Mouse (Mus musculus) midbrain, embryonic 14.5 days (tissue): ENCODE measurements around the gene Meox1. TPM values are rescaled to one million over a fixed set of nuclear protein-coding genes. Genes with fewer than 3 reads are reported as not detected.

Experiments
- ATAC-seq: fragments of 200-750 bp; cut with Nextera tagmentation; 2 replicates; pipeline ENCODE4 v1.8.0; 2017; ENCODE audit warnings: moderate number of reproducible peaks, moderate library complexity; ENCODE audit not compliant: low FRiP score, low TSS enrichment
- DNase-seq: peaks from one replicate; pipeline ENCODE4 v3.0.0-alpha.2; 2015
- H3K27ac ChIP-seq: fragments of 300-500 bp; sonication (generic); replicated peaks from 2 replicates; pipeline ENCODE4 v1.5.1; 2014; ENCODE audit warnings: mild to moderate bottlenecking, low read depth, low read length, moderate library complexity
- H3K27me3 ChIP-seq: fragments of 300-500 bp; sonication (generic); 2 replicates; pipeline ENCODE4 v1.6.1; 2014; ENCODE audit warnings: low read length, control low read depth, mixed read lengths; ENCODE audit not compliant: control insufficient read depth, insufficient read depth
- H3K36me3 ChIP-seq: fragments of 300-500 bp; sonication (generic); 2 replicates; pipeline ENCODE4 v1.6.1; 2014; ENCODE audit warnings: low read length, control low read depth; ENCODE audit not compliant: control insufficient read depth, insufficient read depth
- H3K4me1 ChIP-seq: fragments of 300-500 bp; sonication (generic); 2 replicates; pipeline ENCODE4 v1.6.1; 2014; ENCODE audit warnings: mild to moderate bottlenecking, antibody characterized with exemption, low read length, control low read depth; ENCODE audit not compliant: control insufficient read depth, insufficient read depth
- H3K4me2 ChIP-seq: fragments of 300-500 bp; sonication (generic); 2 replicates; pipeline ENCODE4 v1.6.1; 2014; ENCODE audit warnings: mild to moderate bottlenecking, low read length, moderate library complexity
- H3K4me3 ChIP-seq: fragments of 300-500 bp; sonication (generic); replicated peaks from 2 replicates; pipeline ENCODE4 v1.5.1; 2014; ENCODE audit warnings: low read depth, low read length
- H3K9ac ChIP-seq: fragments of 300-500 bp; sonication (generic); replicated peaks from 2 replicates; pipeline ENCODE4 v1.6.1; 2014; ENCODE audit warnings: mild to moderate bottlenecking, low read length, moderate library complexity
- H3K9me3 ChIP-seq: fragments of 300-500 bp; sonication (generic); 2 replicates; pipeline ENCODE4 v1.6.1; 2016; ENCODE audit warnings: low read length, control low read depth, mixed read lengths; ENCODE audit not compliant: control insufficient read depth
- WGBS: fragments of 180-500 bp; shearing (Covaris S2); extraction: QIAGEN DNeasy Blood & Tissue Kit; methylation state at CpG from one replicate; pipeline ENCODE4 v1.1.7; 2014; 5-methylcytosine and 5-hydroxymethylcytosine counted together
- polyA plus RNA-seq: library from polyadenylated mRNA; unstranded; fragments of >200 nt; fragmentation: Nextera tagmentation; extraction: Ambion mirVana; gene quantifications from 2 replicates; pipeline ENCODE4 v1.2.1, GENCODE M21; 2014

Meox1 gene
- polyA plus RNA-seq, 1 experiment from 2014 or later = 0.25 TPM

DNA sequence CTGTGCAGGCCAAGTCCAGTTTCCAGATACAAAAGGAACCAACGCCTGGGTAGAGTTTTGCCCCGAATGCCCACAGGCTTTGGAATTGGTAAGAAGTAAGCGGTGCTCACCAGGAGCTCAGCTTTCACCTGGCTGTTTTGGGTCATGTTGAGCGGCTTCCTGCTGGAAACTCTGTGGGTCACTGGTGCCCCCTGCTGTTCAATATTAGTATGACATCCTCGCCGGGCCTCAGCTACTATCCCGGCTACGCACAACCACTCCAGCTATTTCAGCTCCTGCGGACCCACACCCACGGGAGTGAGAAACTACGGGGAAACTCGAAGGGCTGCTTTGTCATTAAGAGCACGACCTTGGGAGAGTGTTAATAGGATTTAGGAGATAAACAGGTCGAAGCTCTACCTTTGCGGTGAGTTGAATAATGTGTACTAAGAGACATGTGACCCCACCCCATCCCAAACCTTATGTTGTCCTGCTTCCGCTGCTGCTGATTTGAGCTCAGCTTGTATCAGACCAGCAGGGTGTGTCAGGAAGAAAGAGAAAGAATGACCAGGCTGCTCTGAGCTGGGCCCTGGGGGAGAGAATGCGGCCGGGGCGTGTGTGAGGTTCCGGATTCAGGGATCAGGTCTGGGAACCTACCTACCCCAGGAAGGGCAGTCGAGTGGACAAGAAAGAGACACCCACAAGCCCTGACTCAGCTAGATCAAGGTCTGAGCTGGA is 16.2 kb upstream of the Meox1 start:
- Histone ChIP-seq H3K9me3 (no peaks in the 10 kb centered on the region), H3K9ac (no peak overlapping the region), H3K4me2 (no peak overlapping the region), H3K27me3 (no peaks in the 10 kb centered on the region), H3K27ac (no peak overlapping the region), H3K36me3 (no peaks in the 10 kb centered on the region), H3K4me1 (no peaks in the 10 kb centered on the region), H3K4me3 (no peak overlapping the region)
- 24% methylated on average over 21 of the region's 21 CpGs for WGBS
- ATAC-seq (no peak), DNase-seq (peak; percentile 89)

DNA sequence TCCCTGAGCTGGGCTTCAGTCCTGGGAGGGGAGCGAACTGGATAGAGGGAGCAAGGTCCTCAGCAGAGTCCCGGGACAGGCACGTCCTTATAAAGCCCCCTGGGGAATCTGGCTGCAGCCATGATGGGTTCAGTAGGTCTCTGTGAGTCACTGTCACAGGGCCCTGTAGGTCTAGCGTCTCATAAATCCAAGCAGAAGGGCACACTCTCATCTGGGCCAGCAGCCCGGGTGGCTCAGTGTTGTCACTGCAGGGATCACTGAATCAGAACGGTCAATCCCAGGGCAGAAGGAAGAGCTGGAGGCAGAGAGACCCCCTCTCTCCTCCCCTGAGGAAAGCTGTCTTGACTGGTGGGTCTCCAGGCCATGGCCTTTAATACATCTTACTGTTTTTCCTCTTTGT is 14.6 kb upstream of the Meox1 start:
- no peaks in the 10 kb centered on the region for H3K4me1 ChIP-seq
- no peaks in the 10 kb centered on the region for H3K27me3 ChIP-seq
- no peak overlapping the region for H3K27ac ChIP-seq
- no peak for ATAC-seq
- H3K4me3 ChIP-seq = no peak overlapping the region
- H3K36me3 ChIP-seq = no peaks in the 10 kb centered on the region
- 48% methylated on average over 6 of the region's 6 CpGs for WGBS
- H3K9me3 ChIP-seq = no peaks in the 10 kb centered on the region
- no peak overlapping the region for H3K9ac ChIP-seq
- no peak overlapping the region for H3K4me2 ChIP-seq
- no peak for DNase-seq

GRCm38 (mm10) chr11:101905115-101905514 is 10.9 kb upstream of the Meox1 start:
- H3K27ac ChIP-seq = no peak overlapping the region
- H3K4me2 ChIP-seq = no peak overlapping the region
- H3K27me3 ChIP-seq = no peaks in the 10 kb centered on the region
- ATAC-seq (no peak), DNase-seq (peak; percentile 89)
- no peaks in the 10 kb centered on the region for H3K9me3 ChIP-seq
- H3K4me3 ChIP-seq = no peak overlapping the region
- no peak overlapping the region for H3K9ac ChIP-seq
- 21% methylated on average over 13 of the region's 13 CpGs for WGBS
- no peaks in the 10 kb centered on the region for H3K4me1 ChIP-seq
- H3K36me3 ChIP-seq = no peaks in the 10 kb centered on the region

- Histone ChIP-seq H3K36me3 (no peaks in the 10 kb centered on the region), H3K4me2 (no peak overlapping the region), H3K27ac (no peak overlapping the region), H3K9ac (no peak overlapping the region), H3K4me1 (no peaks in the 10 kb centered on the region), H3K9me3 (no peaks in the 10 kb centered on the region), H3K4me3 (no peak overlapping the region), H3K27me3 (no peaks in the 10 kb centered on the region)
- WGBS = 84% methylated on average over 8 of the region's 8 CpGs
- ATAC-seq (no peak), DNase-seq (no peak)
Measured at GRCm38 (mm10) chr11:101901309-101901708, 7.1 kb upstream of the Meox1 start.

- 86% methylated on average over 4 of the region's 4 CpGs for WGBS
- Histone ChIP-seq H3K4me3 (no peak overlapping the region), H3K4me2 (no peak overlapping the region), H3K27ac (no peak overlapping the region), H3K4me1 (no peaks in the 10 kb centered on the region), H3K36me3 (no peaks in the 10 kb centered on the region), H3K9me3 (no peaks in the 10 kb centered on the region), H3K9ac (no peak overlapping the region), H3K27me3 (no peaks in the 10 kb centered on the region)
- no peak for DNase-seq
- ATAC-seq = no peak
Measured at GRCm38 (mm10) chr11:101898328-101898727, 4.2 kb upstream of the Meox1 start.

DNA sequence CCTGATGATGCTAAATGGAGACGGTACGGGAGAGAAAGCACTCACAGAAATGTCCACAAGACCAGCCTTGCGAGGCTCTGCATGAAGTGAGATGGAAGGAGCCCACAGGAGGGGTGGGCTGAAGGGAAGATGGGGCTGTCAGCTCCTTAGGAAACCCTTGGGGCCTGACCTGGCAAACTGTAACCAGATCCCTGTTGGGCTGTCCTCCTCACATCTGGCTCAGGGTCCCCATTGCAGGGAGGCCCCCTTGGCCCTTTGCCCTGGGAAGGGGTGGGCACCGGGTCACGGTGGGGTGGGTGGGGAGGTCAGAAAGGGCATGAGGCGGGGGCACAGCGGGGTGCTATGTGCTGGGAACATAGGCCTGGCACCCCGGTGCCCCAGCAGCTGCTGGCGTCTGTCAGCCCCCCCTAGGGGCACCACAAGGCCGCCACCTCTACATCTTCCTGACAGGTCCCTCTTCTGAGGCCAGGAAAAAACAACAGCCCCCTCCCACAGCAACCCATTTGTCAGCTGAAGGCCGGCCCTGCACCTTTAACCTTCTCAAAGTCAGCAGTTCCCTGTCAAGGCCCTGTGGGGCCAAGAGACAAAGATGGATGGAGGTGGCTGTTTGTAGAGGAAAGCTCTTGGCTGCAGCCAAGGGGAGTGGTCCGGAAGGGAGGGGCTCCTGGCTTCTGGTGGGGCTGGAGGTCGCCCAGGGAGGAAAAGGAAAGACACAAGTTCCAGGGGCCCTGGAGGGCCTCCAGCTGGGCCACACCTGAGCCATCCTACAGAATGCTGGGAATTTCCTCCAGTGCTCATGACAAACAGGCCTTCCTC is 2.6 kb upstream of the Meox1 start:
- no peak for ATAC-seq
- Histone ChIP-seq H3K4me1 (peaks cover 1% of the 10 kb centered on the region), H3K4me3 (no peak overlapping the region), H3K36me3 (no peaks in the 10 kb centered on the region), H3K9me3 (no peaks in the 10 kb centered on the region), H3K9ac (no peak overlapping the region), H3K4me2 (no peak overlapping the region), H3K27me3 (no peaks in the 10 kb centered on the region), H3K27ac (no peak overlapping the region)
- DNase-seq = no peak
- 47% methylated on average over 13 of the region's 13 CpGs for WGBS

DNA sequence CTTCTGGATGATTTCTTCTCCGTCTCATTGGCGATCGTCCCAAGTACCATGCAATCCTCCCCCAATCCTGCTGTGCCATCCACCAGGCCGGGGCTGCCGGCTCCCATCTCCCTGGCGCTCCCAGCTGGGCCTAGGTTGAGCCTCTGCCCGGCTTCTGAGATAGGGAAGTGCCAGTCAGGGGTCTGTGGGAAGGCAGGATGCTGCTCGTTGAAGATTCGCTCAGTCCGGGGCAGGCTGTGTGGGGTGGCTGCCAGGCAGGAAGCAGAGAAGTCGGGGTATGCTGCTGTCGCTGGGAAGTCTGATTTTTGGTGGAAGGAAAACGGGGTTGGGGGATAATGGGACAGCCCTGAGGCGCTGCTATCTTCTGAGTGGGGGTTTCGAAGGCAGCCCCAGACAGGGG is 614 bp downstream of the Meox1 start:
- WGBS = 43% methylated on average over 15 of the region's 15 CpGs
- Histone ChIP-seq H3K27ac (no peak overlapping the region), H3K4me1 (peaks cover 21% of the 10 kb centered on the region), H3K9me3 (no peaks in the 10 kb centered on the region), H3K4me2 (no peak overlapping the region), H3K9ac (no peak overlapping the region), H3K27me3 (no peaks in the 10 kb centered on the region), H3K4me3 (no peak overlapping the region), H3K36me3 (no peaks in the 10 kb centered on the region)
- DNase-seq = no peak
- ATAC-seq = no peak

DNA sequence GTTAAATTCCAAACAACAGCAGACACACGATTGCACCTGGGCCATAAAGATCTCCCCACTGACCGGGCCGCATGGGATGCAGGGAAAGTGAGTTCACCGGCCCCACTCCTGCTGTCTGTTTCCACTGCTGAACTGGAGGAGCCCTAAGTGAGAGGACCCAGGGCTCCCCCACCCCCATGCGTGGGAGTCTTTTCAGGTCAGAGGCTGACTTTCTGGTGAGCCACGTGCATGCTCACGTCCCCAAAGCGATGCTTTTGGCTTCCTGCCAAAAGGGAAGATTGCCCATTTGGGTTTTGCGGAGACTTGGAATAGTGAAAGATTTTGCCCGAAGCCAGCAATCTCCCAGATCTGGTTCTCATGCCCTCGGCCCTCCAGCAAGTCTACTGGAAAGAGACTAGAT is 2.7 kb downstream of the Meox1 start:
- Histone ChIP-seq H3K27ac (no peak overlapping the region), H3K9me3 (no peaks in the 10 kb centered on the region), H3K4me2 (no peak overlapping the region), H3K9ac (no peak overlapping the region), H3K27me3 (no peaks in the 10 kb centered on the region), H3K4me1 (peaks cover 21% of the 10 kb centered on the region), H3K4me3 (no peak overlapping the region), H3K36me3 (no peaks in the 10 kb centered on the region)
- 16% methylated on average over 11 of the region's 11 CpGs for WGBS
- no peak for ATAC-seq
- peak; percentile 59 for DNase-seq

- Histone ChIP-seq H3K4me2 (peak overlapping the region; percentile 51), H3K4me1 (peaks cover 21% of the 10 kb centered on the region), H3K36me3 (no peaks in the 10 kb centered on the region), H3K27me3 (no peaks in the 10 kb centered on the region), H3K9me3 (no peaks in the 10 kb centered on the region), H3K4me3 (peak overlapping the region; percentile 19), H3K9ac (peak overlapping the region; percentile 26; the same call in 1 of the 2 replicates), H3K27ac (peak overlapping the region; percentile 57)
- under 1% methylated on average over 13 of the region's 13 CpGs for WGBS
- ATAC-seq = no peak; the same call in 1 of the 2 replicates
- DNase-seq = peak; percentile 75
Measured at GRCm38 (mm10) chr11:101889781-101890180, 4.4 kb downstream of the Meox1 start.
